Mouse (Mus musculus) liver, adult (tissue): ENCODE data around the gene Btnl10.

Experiments used
- GATA4 ChIP-seq: IDR thresholded peaks from 2 replicates; pipeline ENCODE4 v1.6.1; 2014; ENCODE audit warnings: mild to moderate bottlenecking, low read length; ENCODE audit not compliant: insufficient replicate concordance

The Btnl10 gene

GRCm38 (mm10) chr11:58949480-58950431, 32.0 kb downstream of the Btnl10 start:
- no peak for TF ChIP-seq GATA4

DNA sequence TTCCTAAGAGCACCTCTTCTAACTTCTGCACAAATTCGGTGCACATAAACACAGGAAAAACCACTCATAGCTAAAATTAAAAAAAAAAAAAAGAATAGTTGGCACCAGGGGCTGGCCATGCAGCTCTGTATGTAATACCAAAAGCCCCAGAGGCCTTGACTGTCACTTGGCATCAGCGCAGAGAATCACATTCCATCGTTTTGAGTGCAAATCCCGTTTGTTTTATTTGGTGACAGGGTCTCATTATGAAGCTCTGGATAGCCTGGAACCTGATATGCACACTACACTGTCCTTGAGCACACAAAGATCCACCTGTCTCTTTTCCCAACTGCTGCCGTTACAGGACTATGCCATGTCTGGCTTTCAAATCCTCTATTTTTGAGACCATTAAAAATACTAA, 33.5 kb downstream of the Btnl10 start:
- no peak for TF ChIP-seq GATA4

DNA sequence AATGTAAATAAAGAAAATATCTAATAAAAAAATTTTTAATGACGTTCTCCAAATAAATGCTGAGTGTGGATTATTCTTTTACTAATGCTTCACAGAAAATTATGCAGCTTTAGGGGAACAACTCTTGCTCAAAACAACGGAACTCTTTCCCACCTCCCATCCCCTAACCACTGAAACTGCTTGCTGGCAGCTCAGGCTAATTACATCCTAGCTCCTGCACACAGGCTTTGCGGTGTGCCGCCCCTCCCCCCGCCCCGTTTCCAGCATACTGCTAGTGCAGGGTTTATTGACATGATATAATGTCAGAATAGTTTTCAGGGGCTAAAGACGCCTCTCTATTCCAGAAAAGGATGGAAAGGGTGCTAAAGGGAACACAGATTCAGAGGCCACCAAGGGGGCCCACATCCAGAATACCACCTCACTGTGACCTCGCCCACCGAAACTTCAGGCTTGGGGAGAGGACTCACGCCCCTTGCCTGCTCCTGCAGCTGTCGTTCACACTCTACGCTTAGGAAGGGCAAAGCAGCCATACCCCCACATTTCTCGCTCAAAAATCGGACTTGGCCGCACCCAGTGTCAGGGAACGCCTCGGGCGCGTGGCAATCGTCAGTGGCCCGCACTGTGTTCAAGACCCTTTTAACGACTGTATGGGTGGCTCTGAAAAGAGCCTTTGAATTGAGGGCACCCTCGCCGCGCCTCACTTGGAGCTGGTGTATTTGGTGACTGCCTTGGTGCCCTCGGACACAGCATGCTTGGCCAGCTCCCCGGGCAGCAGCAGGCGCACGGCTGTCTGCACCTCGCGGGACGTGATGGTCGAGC, 35.9 kb downstream of the Btnl10 start:
- TF ChIP-seq GATA4, result no peak

DNA sequence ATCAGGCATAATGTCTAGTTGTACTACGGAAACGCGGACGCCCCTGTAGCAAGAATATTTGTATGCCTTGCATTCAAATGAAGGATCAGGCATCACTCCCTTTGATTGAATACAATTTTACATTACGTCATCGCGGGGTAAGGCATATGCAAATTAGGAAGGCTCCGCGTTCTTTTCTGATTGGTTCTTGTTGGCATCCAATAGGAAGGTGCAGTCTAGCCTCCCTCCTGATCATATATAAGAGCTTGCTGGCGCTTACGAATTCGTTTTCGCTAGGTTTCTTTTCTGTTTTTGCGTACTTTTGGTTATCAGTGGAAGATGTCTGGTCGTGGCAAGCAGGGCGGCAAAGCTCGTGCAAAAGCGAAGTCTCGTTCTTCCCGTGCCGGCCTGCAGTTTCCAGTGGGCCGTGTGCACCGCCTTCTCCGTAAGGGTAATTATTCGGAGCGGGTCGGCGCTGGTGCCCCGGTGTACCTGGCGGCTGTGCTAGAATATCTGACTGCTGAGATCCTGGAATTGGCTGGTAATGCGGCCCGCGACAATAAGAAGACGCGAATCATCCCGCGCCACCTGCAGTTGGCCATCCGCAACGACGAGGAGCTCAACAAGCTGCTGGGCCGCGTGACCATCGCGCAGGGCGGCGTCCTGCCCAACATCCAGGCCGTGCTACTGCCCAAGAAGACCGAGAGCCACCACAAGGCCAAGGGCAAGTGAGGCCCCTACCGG, 36.9 kb downstream of the Btnl10 start, which contains the start of the genes Hist3h2a and Trim17:
TSS of gene Hist3h2a (plus strand) at position 266 of the 723 bp plus-strand sequence.
TSS of gene Trim17 (plus strand) at position 266 of the 723 bp plus-strand sequence.
- TF ChIP-seq GATA4, result no peak

DNA sequence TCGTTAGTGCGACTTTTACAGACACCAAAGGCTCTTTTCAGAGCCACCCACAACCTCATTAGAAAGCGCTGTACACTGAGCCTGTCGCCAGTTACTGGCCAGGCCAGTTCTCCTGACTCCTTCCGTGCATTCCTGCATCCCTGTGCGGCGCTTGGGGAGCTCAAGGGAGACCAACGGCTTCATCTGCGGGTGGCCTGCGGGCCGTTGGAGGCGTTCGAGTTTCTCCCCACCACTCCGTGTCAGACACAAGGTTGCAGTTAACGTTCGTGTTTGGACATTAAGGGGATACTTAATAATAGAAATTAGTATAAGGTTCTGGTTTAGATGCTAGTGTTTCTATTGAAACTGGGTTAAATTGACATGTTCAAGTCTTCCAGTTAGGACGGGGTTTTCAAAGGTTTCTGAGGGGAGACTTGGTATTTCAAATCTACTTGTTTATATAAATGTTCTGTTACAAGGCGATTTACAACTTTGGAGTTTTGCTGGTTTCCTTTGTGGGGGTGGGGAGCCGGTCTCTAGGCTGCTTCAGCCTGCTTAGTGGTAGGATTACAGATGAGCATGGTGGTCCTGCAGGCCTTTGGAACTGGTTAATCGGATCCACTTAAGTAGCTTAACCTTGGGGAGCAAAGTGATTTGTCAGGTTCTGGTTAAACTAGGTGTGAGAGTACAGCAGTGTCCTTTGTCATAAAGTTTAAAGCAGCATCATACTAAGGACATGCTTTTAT, 37.6 kb downstream of the Btnl10 start:
- TF ChIP-seq GATA4, result no peak

DNA sequence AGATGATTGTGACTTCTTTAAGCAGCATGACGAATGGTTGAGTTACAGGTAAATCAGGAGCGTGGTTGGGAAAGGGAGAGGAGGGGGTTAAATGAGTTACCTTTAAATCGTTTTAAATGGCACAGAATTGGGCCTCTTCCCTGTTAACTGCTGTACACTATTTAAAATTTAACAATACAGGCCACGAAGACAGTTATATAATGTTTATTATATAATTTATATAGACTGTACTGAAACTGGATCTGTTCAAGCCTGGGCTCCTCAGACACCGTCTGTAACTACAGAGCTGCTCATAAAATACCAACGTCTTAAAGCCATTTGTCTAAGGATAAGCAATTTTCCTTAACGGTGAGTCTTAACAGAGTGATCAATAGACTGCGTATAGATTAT, 38.2 kb downstream of the Btnl10 start:
- no peak for TF ChIP-seq GATA4

DNA sequence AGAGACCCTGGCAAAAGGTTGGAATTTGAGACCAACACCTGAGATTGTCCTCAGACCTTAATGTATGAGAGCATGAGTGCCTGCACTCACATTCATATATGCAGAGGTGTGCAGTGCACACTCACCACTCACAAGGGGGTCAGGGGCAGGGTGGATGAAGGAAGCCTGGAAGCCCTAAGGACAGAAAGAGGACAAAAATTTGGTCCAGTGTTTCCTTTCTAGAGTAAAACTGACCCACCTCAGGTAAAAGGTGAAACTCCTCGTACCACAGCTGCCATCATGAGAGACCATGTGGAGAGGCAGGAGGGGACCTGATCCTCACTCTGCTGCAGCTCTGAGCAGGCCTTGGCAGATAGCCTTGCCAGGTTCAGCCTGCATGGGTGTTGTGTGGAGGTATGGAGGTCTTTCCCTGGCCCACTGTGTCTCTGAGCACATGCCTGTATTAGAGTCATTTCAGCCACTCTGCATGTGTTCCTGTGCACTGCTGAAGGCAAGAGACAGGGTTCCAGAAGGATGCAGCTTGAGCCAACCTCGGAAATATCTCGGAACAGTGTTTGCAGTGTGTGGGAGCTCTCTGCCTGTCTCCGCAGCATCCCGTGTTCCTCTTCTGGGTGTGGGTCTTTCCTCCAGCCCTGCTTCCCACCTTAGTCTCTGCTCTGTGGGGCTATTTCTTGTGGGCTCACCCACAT, 39.7 kb downstream of the Btnl10 start:
- no peak for TF ChIP-seq GATA4

DNA sequence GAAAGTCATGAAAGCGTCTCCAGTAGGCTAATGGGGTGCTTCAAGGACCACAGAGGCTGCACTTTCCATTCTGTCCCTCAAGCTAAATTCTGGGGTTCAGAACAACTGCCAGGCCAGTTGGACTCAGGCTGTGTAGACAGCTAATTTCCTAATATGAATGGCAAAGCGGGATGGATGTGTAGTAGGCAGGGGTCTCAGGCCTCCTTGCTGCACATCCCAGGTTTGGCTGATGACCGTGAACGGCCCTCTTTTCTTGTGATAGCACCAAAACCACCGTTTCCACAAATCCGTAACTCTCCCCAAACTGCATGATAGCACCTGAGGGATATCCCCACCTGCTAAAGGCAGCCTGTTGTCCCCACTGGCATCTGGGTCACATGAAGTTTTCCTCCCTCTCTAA, 40.8 kb downstream of the Btnl10 start:
- no peak for TF ChIP-seq GATA4

DNA sequence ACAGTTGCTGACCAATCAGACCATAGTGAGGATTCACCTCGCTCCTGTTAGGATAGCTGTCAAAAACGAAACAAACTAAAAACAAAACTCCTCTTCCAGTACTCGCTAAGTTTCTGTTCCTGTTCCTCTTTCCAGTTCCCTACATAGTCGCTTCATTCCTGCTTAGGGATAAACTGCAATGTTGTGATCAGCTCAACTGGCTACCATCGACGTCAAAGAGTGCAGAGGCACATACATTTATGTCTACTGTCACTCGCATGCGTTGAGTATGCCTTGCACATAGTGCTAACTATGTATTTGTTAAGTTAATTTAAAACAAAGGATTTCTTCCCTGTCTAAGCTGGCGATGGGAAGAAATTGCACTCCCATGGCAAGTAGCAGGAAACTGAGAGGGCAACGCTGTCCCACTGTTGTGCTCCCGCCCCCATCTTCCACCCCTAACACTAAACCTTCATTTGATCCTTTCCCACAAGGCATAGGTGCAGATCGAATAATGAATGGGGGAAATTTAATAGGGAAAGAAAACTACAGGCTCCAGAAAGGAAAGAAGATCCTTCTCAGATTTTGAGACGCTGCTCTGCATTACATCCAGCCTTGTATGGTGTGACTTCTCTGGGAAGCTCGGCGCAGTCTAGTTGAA, 41.6 kb downstream of the Btnl10 start:
- no peak for TF ChIP-seq GATA4

DNA sequence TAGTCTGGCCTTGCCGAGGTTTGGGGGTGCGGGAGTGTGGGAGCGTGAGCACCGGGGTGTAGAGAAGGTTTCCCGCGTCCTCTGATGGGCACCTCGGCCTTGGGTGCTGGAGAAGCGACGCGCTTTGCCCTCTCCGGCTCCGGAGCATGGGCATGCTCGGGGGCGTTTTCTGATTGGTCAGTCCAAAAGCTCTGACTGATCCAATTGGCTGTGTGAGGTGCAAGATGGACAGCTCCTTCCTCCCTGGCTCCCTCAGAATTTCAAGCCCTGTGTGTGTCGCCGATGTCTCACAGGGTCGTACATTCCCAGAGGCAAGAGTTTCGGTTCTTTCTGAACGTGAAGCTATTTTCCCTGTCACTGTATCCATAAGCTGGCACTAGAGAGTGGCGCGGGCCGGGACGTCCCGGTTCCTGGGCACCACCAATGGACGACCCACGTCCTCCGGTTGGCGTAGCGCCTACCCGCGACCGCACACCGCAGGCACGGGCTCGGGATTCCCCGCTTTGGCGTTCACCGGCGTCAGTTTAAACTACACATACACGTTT, 42.3 kb downstream of the Btnl10 start:
- TF ChIP-seq GATA4, result no peak

DNA sequence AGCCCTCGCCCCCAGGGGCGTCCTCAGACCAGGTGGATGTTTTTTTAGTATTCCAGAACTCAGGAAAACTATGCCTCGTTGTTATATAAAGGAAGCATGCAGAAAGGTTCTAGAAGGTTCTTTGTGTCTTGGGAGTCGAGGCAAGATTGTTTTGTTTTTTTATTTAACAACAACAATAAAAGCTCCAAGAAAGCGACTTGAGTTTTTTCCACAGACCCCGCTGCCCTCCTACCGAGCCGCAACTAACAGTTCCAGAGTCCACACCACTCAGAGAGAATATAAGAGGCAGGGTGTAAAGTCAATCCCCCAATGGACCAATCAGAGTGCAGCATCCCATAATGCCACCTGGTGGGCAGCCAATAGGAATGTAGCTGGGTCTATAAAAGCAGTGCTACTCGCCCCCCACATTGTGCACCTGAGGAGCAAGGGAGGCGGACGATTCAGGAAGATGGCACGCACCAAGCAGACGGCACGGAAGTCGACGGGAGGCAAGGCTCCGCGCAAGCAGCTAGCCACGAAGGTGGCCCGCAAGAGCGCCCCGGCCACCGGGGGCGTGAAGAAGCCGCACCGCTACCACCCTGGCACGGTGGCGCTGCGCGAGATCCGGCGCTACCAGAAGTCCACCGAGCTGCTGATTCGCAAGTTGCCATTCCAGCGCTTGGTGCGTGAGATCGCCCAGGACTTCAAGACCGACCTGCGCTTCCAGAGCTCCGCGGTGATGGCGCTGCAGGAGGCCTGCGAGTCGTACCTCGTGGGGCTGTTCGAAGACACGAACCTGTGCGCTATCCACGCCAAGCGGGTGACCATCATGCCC, 43.9 kb downstream of the Btnl10 start:
- TF ChIP-seq GATA4, result no peak

DNA sequence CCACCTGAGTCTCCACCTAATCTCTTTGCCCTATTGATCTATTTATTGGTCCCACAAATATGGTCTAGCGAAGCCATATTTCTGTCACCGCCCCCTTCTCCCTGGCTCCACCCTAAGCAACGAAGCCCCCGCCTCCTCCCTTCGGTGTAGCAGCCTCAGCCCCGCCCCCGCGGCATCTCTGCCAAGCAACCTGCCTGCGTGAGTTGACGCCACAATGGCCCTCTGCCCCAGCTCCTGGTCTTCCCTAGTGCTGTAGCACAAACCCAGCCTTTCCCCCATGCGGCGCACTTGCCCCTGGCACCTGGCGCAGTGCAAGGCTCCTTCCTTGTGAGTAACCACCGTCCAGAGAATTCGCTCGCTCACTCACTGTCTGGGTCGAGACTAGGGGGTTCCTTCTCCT, 45.8 kb downstream of the Btnl10 start:
- TF ChIP-seq GATA4, result no peak

- no peak for TF ChIP-seq GATA4
These were observed 46.5 kb downstream of the Btnl10 start for GRCm38 (mm10) chr11:58964216-58964615.
